Mouse (Mus musculus) liver, embryonic 14.5 days (tissue): ENCODE data around the gene Usp54.

ENCODE experiments used
- CTCF ChIP-seq: IDR thresholded peaks from 2 replicates; pipeline ENCODE4 v1.5.1; 2016; ENCODE audit warnings: antibody characterized with exemption, low read depth, control low read depth
- EP300 ChIP-seq: IDR thresholded peaks from 2 replicates; pipeline ENCODE4 v1.6.1; 2016; ENCODE audit warnings: antibody characterized with exemption, low read depth

DNA sequence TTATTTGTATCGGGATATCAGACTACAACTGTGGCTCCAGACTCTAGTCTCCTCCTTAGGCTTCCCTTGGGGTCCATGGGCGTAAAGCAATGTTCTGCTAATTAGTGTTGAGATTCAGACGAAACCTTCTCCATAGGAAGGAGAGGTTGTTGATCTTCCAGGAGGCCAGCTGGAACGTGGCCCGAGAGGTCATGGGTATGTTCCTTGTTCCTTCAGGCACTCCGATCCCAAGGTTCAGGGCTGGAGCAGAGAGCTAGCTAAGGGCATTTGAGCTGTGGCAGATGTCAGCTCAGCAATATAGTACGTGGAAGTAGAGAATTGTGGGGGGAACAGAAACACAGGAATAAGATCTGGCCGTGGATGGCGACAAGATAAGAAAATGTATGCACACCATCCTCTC, 14.9 kb upstream of the Usp54 start:
- no peak for TF ChIP-seq CTCF
- no peak for TF ChIP-seq EP300
